Mouse (Mus musculus): ENCODE measurements around the gene Abhd10. TPM values are rescaled to one million over a fixed set of nuclear protein-coding genes. Genes with fewer than 3 reads are reported as not detected.

Gene Abhd10
- polyA plus RNA-seq, 1 experiment from 2014 or later = 43.8 TPM

DNA sequence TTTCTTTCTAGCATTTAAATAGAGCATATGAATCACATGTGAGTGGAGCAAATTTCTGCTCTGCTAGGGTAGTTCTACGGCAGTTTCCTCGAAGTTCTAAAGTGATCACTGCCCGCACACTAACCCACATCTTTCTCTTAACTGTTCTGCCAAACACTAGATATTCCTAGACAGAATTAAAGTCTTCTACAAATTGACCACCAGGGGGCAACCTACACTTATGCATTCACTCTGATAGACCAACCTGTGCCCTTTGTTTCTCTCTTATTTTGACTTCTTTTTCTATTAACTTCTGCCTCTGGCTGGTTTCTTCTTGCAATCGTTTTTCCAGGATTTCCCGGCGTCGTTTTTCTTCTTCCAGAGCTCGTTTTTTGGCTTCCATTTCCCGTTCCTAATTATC is 14.1 kb upstream of the Abhd10 start:
- Histone ChIP-seq H3K36me3 (ENCODE audit: control insufficient read depth, insufficient read depth, low read length) (no peaks in the 10 kb centered on the region), H3K4me1 (ENCODE audit: control insufficient read depth, insufficient read depth, low read length) (no peaks in the 10 kb centered on the region), H3K9me3 (ENCODE audit: control insufficient read depth, low read length) (no peaks in the 10 kb centered on the region), H3K4me3 (replicated peaks; ENCODE audit: low read depth, low read length) (no peak overlapping the region), H3K27me3 (ENCODE audit: control insufficient read depth, insufficient read depth, low read length) (no peaks in the 10 kb centered on the region), H3K9ac (replicated peaks; ENCODE audit: low read length) (no peak overlapping the region), H3K4me2 (ENCODE audit: low read length) (no peak overlapping the region), H3K27ac (replicated peaks; ENCODE audit: low read depth, low read length) (no peak overlapping the region)
- ATAC-seq (ENCODE audit: low FRiP score, low TSS enrichment) (peak; percentile 82), DNase-seq (peak; percentile 92)
- WGBS = 49% methylated on average over 9 of the region's 9 CpGs

DNA sequence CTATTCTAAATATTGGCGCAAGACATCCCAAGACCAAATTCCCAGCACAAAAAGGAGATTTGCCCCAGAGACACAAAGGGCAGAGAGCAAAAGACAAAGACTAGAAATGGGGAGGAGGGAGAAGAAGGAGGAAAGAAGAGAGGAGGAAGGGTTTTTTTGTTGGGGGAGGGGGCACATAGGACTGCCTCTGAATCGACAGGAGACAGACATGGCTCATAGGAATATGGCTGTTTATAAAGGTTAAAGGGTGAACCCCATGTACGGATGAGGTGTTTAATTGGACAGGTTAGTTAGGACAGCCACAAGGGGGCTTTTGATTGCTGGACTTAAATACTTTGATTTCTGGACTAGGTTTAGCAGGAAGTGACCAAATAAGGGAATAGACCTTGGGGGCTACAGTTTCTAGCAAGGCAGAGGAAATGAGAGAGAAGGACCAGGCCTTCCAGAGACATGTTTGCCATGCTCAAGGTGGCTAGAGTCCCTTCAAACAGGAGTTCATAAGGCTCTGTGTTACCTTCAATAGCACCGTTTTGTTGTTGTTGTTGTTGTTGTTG is 913 bp upstream of the Abhd10 start:
- peak overlapping the region; percentile 94 for H3K27ac ChIP-seq (replicated peaks; ENCODE audit: low read depth, low read length)
- no peaks in the 10 kb centered on the region for H3K9me3 ChIP-seq (ENCODE audit: control insufficient read depth, low read length)
- WGBS = 59% methylated on average over 4 of the region's 4 CpGs
- ATAC-seq (ENCODE audit: low FRiP score, low TSS enrichment) (no peak), DNase-seq (peak; percentile 41)
- peaks cover 16% of the 10 kb centered on the region for H3K4me1 ChIP-seq (ENCODE audit: control insufficient read depth, insufficient read depth, low read length)
- no peaks in the 10 kb centered on the region for H3K36me3 ChIP-seq (ENCODE audit: control insufficient read depth, insufficient read depth, low read length)
- peak overlapping the region; percentile 81 for H3K4me3 ChIP-seq (replicated peaks; ENCODE audit: low read depth, low read length)
- peak overlapping the region; percentile 72 for H3K4me2 ChIP-seq (ENCODE audit: low read length)
- no peak overlapping the region for H3K9ac ChIP-seq (replicated peaks; ENCODE audit: low read length)
- no peaks in the 10 kb centered on the region for H3K27me3 ChIP-seq (ENCODE audit: control insufficient read depth, insufficient read depth, low read length)

DNA sequence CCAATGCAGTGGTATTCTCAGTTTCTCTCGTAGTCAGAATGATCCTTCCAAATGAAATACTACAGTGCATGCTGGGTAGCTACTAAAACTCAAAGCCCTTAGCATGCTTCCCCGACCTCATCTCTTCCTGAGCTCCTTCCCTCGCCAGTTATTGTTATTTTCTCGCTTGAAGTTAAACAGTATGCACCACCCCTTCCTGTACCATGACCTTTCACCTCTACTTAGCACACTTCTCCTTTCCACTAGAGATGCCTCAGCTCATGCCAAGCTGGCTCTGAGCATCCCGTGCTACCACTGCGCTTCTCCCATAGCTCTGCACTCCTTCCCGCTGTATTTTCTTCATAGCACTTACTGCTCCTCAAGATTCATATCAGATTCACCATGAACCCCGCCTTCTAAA is 4.9 kb downstream of the Abhd10 start:
- no peak for ATAC-seq (ENCODE audit: low FRiP score, low TSS enrichment)
- no peak overlapping the region for H3K9ac ChIP-seq (replicated peaks; ENCODE audit: low read length)
- H3K4me3 ChIP-seq (replicated peaks; ENCODE audit: low read depth, low read length) = no peak overlapping the region
- peaks cover 6% of the 10 kb centered on the region for H3K4me1 ChIP-seq (ENCODE audit: control insufficient read depth, insufficient read depth, low read length)
- WGBS = 95% methylated on average over 8 of the region's 8 CpGs
- H3K36me3 ChIP-seq (ENCODE audit: control insufficient read depth, insufficient read depth, low read length) = peaks cover 37% of the 10 kb centered on the region
- no peaks in the 10 kb centered on the region for H3K9me3 ChIP-seq (ENCODE audit: control insufficient read depth, low read length)
- H3K4me2 ChIP-seq (ENCODE audit: low read length) = no peak overlapping the region
- no peak for DNase-seq
- no peaks in the 10 kb centered on the region for H3K27me3 ChIP-seq (ENCODE audit: control insufficient read depth, insufficient read depth, low read length)
- no peak overlapping the region for H3K27ac ChIP-seq (replicated peaks; ENCODE audit: low read depth, low read length)

GRCm38 (mm10) chr16:45736724-45737123 is 6.0 kb downstream of the Abhd10 start:
- no peak overlapping the region for H3K4me2 ChIP-seq (ENCODE audit: low read length)
- no peak overlapping the region for H3K27ac ChIP-seq (replicated peaks; ENCODE audit: low read depth, low read length)
- H3K4me1 ChIP-seq (ENCODE audit: control insufficient read depth, insufficient read depth, low read length) = peaks cover 6% of the 10 kb centered on the region; the same call in 1 of the 2 replicates
- ATAC-seq (ENCODE audit: low FRiP score, low TSS enrichment) (no peak), DNase-seq (no peak)
- H3K4me3 ChIP-seq (replicated peaks; ENCODE audit: low read depth, low read length) = no peak overlapping the region
- H3K27me3 ChIP-seq (ENCODE audit: control insufficient read depth, insufficient read depth, low read length) = no peaks in the 10 kb centered on the region
- peaks cover 46% of the 10 kb centered on the region for H3K36me3 ChIP-seq (ENCODE audit: control insufficient read depth, insufficient read depth, low read length)
- no peak overlapping the region for H3K9ac ChIP-seq (replicated peaks; ENCODE audit: low read length)
- H3K9me3 ChIP-seq (ENCODE audit: control insufficient read depth, low read length) = no peaks in the 10 kb centered on the region
- 96% methylated on average over 3 of the region's 3 CpGs for WGBS

GRCm38 (mm10) chr16:45729163-45729562 is 13.6 kb downstream of the Abhd10 start:
- no peak overlapping the region for H3K27ac ChIP-seq (replicated peaks; ENCODE audit: low read depth, low read length)
- no peak overlapping the region for H3K4me2 ChIP-seq (ENCODE audit: low read length)
- no peak for ATAC-seq (ENCODE audit: low FRiP score, low TSS enrichment)
- DNase-seq = no peak
- no peak overlapping the region for H3K9ac ChIP-seq (replicated peaks; ENCODE audit: low read length)
- no peak overlapping the region for H3K4me3 ChIP-seq (replicated peaks; ENCODE audit: low read depth, low read length)
- no peaks in the 10 kb centered on the region for H3K27me3 ChIP-seq (ENCODE audit: control insufficient read depth, insufficient read depth, low read length)
- 92% methylated on average over 5 of the region's 5 CpGs for WGBS
- H3K36me3 ChIP-seq (ENCODE audit: control insufficient read depth, insufficient read depth, low read length) = peaks cover 43% of the 10 kb centered on the region
- H3K4me1 ChIP-seq (ENCODE audit: control insufficient read depth, insufficient read depth, low read length) = peaks cover 11% of the 10 kb centered on the region; the same call in 1 of the 2 replicates
- H3K9me3 ChIP-seq (ENCODE audit: control insufficient read depth, low read length) = no peaks in the 10 kb centered on the region

- H3K27ac ChIP-seq (replicated peaks; ENCODE audit: low read depth, low read length) = peak overlapping the region; percentile 96
- peak; percentile 82 for DNase-seq
- H3K36me3 ChIP-seq (ENCODE audit: control insufficient read depth, insufficient read depth, low read length) = peaks cover 28% of the 10 kb centered on the region
- ATAC-seq (ENCODE audit: low FRiP score, low TSS enrichment) = peak; percentile 73
- peaks cover 40% of the 10 kb centered on the region for H3K4me1 ChIP-seq (ENCODE audit: control insufficient read depth, insufficient read depth, low read length)
- no peaks in the 10 kb centered on the region for H3K27me3 ChIP-seq (ENCODE audit: control insufficient read depth, insufficient read depth, low read length)
- peak overlapping the region; percentile 54 for H3K4me3 ChIP-seq (replicated peaks; ENCODE audit: low read depth, low read length)
- H3K9me3 ChIP-seq (ENCODE audit: control insufficient read depth, low read length) = no peaks in the 10 kb centered on the region
- peak overlapping the region; percentile 69 for H3K4me2 ChIP-seq (ENCODE audit: low read length)
- peak overlapping the region; percentile 81 for H3K9ac ChIP-seq (replicated peaks; ENCODE audit: low read length)
- WGBS = 2% methylated on average over 10 of the region's 10 CpGs
Measured at GRCm38 (mm10) chr16:45724742-45725102, 18.0 kb downstream of the Abhd10 start.

- Histone ChIP-seq H3K9ac (replicated peaks; ENCODE audit: low read length) (peak within 1 kb of the TSS; percentile 81), H3K36me3 (ENCODE audit: control insufficient read depth, insufficient read depth, low read length) (peaks cover 28% of the 10 kb centered on the region), H3K4me2 (ENCODE audit: low read length) (peak within 1 kb of the TSS; percentile 69), H3K9me3 (ENCODE audit: control insufficient read depth, low read length) (no peaks in the 10 kb centered on the region), H3K4me3 (replicated peaks; ENCODE audit: low read depth, low read length) (peak within 1 kb of the TSS; percentile 54), H3K4me1 (ENCODE audit: control insufficient read depth, insufficient read depth, low read length) (peaks cover 42% of the 10 kb centered on the region), H3K27ac (replicated peaks; ENCODE audit: low read depth, low read length) (peak within 1 kb of the TSS; percentile 96), H3K27me3 (ENCODE audit: control insufficient read depth, insufficient read depth, low read length) (no peaks in the 10 kb centered on the region)
- ATAC-seq (ENCODE audit: low FRiP score, low TSS enrichment) = peak; percentile 87
- DNase-seq = peak; percentile 90
- under 1% methylated on average over 30 of the region's 30 CpGs for WGBS
Measured at GRCm38 (mm10) chr16:45724061-45724741, 18.6 kb downstream of the Abhd10 start, which contains the start of gene Tagln3. TSS of gene Tagln3 (minus strand) at chr16:45724608.

DNA sequence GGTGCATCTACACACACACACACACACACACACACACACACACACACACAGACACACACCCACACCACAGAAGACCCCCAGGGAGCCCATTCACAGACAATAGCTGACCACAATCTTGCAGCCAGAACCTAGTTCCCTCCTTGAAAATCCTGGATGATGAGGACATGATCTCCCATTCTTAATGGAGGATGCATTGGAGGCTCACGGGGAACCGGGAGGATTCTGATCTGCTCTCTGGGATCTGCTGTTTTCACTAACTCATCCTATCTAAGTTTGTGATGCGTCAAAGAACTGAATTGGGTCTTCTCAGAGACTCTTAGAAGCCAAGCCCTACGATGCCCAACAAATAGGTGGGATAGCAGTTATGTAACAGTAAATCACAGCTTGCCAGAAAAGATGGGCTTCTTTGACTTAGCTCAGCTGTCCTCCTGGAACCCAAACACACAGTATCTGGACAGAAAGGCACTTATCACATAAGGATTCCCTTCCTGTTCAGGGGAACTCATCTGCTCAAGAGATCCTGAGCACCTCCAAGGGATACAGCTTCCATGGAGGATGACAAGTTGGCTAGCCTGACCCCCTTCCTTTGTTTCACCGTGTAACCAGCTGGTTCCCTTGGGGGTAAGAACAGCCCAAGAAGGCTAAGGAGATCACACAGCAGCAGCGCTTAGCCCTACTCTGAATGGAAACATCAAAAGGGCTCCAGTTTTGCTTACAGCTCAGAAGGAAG is 19.4 kb downstream of the Abhd10 start:
- peaks cover 42% of the 10 kb centered on the region for H3K4me1 ChIP-seq (ENCODE audit: control insufficient read depth, insufficient read depth, low read length)
- H3K27ac ChIP-seq (replicated peaks; ENCODE audit: low read depth, low read length) = peak overlapping the region; percentile 96
- H3K4me3 ChIP-seq (replicated peaks; ENCODE audit: low read depth, low read length) = peak overlapping the region; percentile 54
- peak; percentile 80 for DNase-seq
- H3K27me3 ChIP-seq (ENCODE audit: control insufficient read depth, insufficient read depth, low read length) = no peaks in the 10 kb centered on the region
- H3K4me2 ChIP-seq (ENCODE audit: low read length) = peak overlapping the region; percentile 69
- H3K9me3 ChIP-seq (ENCODE audit: control insufficient read depth, low read length) = no peaks in the 10 kb centered on the region
- H3K36me3 ChIP-seq (ENCODE audit: control insufficient read depth, insufficient read depth, low read length) = peaks cover 34% of the 10 kb centered on the region
- H3K9ac ChIP-seq (replicated peaks; ENCODE audit: low read length) = peak overlapping the region; percentile 81
- ATAC-seq (ENCODE audit: low FRiP score, low TSS enrichment) = peak; percentile 55
- 17% methylated on average over 6 of the region's 6 CpGs for WGBS

All from midbrain, embryonic 14.5 days (tissue).